17 mouse cellular contexts compared by ENCODE assay signal in the genomic region with DNA sequence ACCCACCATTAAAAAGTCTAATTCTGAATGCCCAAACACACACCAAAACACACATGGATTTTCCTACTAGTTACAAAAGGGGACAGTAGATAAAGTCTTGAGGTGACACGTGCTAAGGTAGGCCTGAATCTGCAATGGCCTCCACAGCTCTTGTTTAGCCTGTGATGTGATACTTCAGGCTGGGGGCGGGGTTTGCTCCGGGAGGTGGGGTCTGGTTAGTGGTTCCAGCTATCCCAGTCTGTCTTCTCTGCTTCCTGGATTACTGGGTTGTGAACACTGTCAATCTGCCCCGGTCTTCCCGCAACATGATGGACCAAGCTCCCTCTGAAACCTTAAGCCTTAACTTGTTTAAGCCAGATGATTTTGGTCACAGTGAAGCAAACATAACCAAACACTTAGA.
"Had no signal": no experiment of that assay in that cellular context is flagged by ENCODE, and none has a peak within 500 bp of the region (broad histone marks: within the 10 kb centered on the region; RNA-seq: fewer than 3 reads in every experiment).

No protein-coding gene starts in this region.

- H3K27ac ChIP-seq: lung, embryonic 15.5 days; macrophage; midbrain, embryonic 13.5 days; midbrain, embryonic 15.5 days; neural tube, embryonic 12.5 days; stomach, embryonic 15.5 days; stomach, postnatal 0 days had no signal

- H3K4me3 ChIP-seq: lung, embryonic 15.5 days; megakaryocyte, embryonic 14.5 days; midbrain, embryonic 13.5 days; midbrain, embryonic 15.5 days; neural tube, embryonic 12.5 days; stomach, embryonic 15.5 days had no signal

- ATAC-seq: liver, postnatal 0 days; lung, postnatal 0 days; midbrain, embryonic 13.5 days; midbrain, embryonic 15.5 days had no signal

- H3K4me2 ChIP-seq: lung, embryonic 15.5 days; midbrain, embryonic 13.5 days; midbrain, embryonic 15.5 days; neural tube, embryonic 12.5 days; stomach, embryonic 15.5 days had no signal

- H3K36me3 ChIP-seq: midbrain, embryonic 13.5 days; midbrain, embryonic 15.5 days; neural tube, embryonic 12.5 days; stomach, embryonic 15.5 days had no signal

- DNase-seq: liver, postnatal 0 days; lung, adult 2 months; lung, postnatal 14 days; lung, postnatal 36 days; right cerebral cortex, postnatal 14 days; thymus, adult 2 months; thymus, postnatal 25 days; thymus, postnatal 4 days had no signal

- H3K4me1 ChIP-seq: neural tube, embryonic 12.5 days; stomach, embryonic 15.5 days had no signal

- H3K9me3 ChIP-seq: lung, embryonic 15.5 days; megakaryocyte, embryonic 14.5 days; midbrain, embryonic 13.5 days; midbrain, embryonic 15.5 days; neural tube, embryonic 12.5 days; stomach, embryonic 15.5 days had no signal

- H3K27me3 ChIP-seq: lung, embryonic 15.5 days; midbrain, embryonic 13.5 days; midbrain, embryonic 15.5 days; neural tube, embryonic 12.5 days; stomach, embryonic 15.5 days had no signal

- H3K9ac ChIP-seq: liver, postnatal 0 days; lung, embryonic 15.5 days; midbrain, embryonic 13.5 days; midbrain, embryonic 15.5 days; neural tube, embryonic 12.5 days; stomach, embryonic 15.5 days had no signal
